Mouse (Mus musculus): Measurements from ENCODE around the gene Gm12184. TPM values are rescaled to one million over a fixed set of nuclear protein-coding genes. Genes with fewer than 3 reads are reported as not detected.

Gene Gm12184
- total and polyA plus RNA-seq, 3 experiments: 15.3 to 47.2 (median 22.1) TPM

GRCm38 (mm10) chr11:48842378-48842792 is 15.9 kb upstream of the Gm12184 start:
- no peaks in the 10 kb centered on the region for H3K36me3 ChIP-seq (replicated peaks)
- peaks cover 6% of the 10 kb centered on the region for H3K27me3 ChIP-seq (ENCODE audit: insufficient read depth, low read length)
- no peaks in the 10 kb centered on the region for H3K9me3 ChIP-seq (replicated peaks)
- no peak for DNase-seq (ENCODE audit: low spot score)
- no peak for TF ChIP-seq TAL1 (conservative IDR thresholded peaks at IDR 0.05; ENCODE audit: low read depth, low read length)
- TF ChIP-seq GATA1 (IDR thresholded peaks at IDR 0.05; ENCODE audit: borderline replicate concordance, low read length): no peak
- TF ChIP-seq POLR2AphosphoS5 (IDR thresholded peaks at IDR 0.05; ENCODE audit: insufficient replicate concordance, low read depth, low read length): no peak
- TF ChIP-seq GATA2 (IDR thresholded peaks at IDR 0.05; ENCODE audit: borderline replicate concordance, low read depth, low read length): no peak
- no peak for TF ChIP-seq CTCF (IDR thresholded peaks at IDR 0.05; ENCODE audit: low read depth, low read length)
- no peak overlapping the region for H3K4me3 ChIP-seq (ENCODE audit: low read depth, low read length)
- H3K4me1 ChIP-seq (ENCODE audit: insufficient read depth, low read depth, low read length): peaks cover 31% of the 10 kb centered on the region
- ATAC-seq (ENCODE audit: extremely low read depth, insufficient number of reproducible peaks, low FRiP score, poor library complexity, severe bottlenecking): no peak

- no peak for DNase-seq (ENCODE audit: low spot score)
- TF ChIP-seq CTCF (IDR thresholded peaks at IDR 0.05; ENCODE audit: low read depth, low read length) (no peak), GATA1 (IDR thresholded peaks at IDR 0.05; ENCODE audit: borderline replicate concordance, low read length) (no peak), TAL1 (conservative IDR thresholded peaks at IDR 0.05; ENCODE audit: low read depth, low read length) (no peak), POLR2AphosphoS5 (IDR thresholded peaks at IDR 0.05; ENCODE audit: insufficient replicate concordance, low read depth, low read length) (no peak), GATA2 (IDR thresholded peaks at IDR 0.05; ENCODE audit: borderline replicate concordance, low read depth, low read length) (no peak)
- H3K36me3 ChIP-seq (replicated peaks): no peaks in the 10 kb centered on the region
- no peak for ATAC-seq (ENCODE audit: extremely low read depth, insufficient number of reproducible peaks, low FRiP score, poor library complexity, severe bottlenecking)
- peaks cover 6% of the 10 kb centered on the region for H3K27me3 ChIP-seq (ENCODE audit: insufficient read depth, low read length)
- H3K4me1 ChIP-seq (ENCODE audit: insufficient read depth, low read depth, low read length): peaks cover 40% of the 10 kb centered on the region
- no peak overlapping the region for H3K4me3 ChIP-seq (ENCODE audit: low read depth, low read length)
- no peaks in the 10 kb centered on the region for H3K9me3 ChIP-seq (replicated peaks)
Observed at GRCm38 (mm10) chr11:48841213-48841612, 14.8 kb upstream of the Gm12184 start.

- no peak for ATAC-seq (ENCODE audit: extremely low read depth, insufficient number of reproducible peaks, low FRiP score, poor library complexity, severe bottlenecking)
- Histone ChIP-seq H3K4me1 (ENCODE audit: insufficient read depth, low read depth, low read length) (peaks cover 42% of the 10 kb centered on the region), H3K9me3 (replicated peaks) (no peaks in the 10 kb centered on the region), H3K4me3 (ENCODE audit: low read depth, low read length) (no peak overlapping the region), H3K27me3 (ENCODE audit: insufficient read depth, low read length) (peaks cover 6% of the 10 kb centered on the region), H3K36me3 (replicated peaks) (no peaks in the 10 kb centered on the region)
- no peak for DNase-seq (ENCODE audit: low spot score)
- TF ChIP-seq TAL1 (conservative IDR thresholded peaks at IDR 0.05; ENCODE audit: low read depth, low read length): no peak
- TF ChIP-seq CTCF (IDR thresholded peaks at IDR 0.05; ENCODE audit: low read depth, low read length): no peak
- no peak for TF ChIP-seq GATA1 (IDR thresholded peaks at IDR 0.05; ENCODE audit: borderline replicate concordance, low read length)
- no peak for TF ChIP-seq POLR2AphosphoS5 (IDR thresholded peaks at IDR 0.05; ENCODE audit: insufficient replicate concordance, low read depth, low read length)
- no peak for TF ChIP-seq GATA2 (IDR thresholded peaks at IDR 0.05; ENCODE audit: borderline replicate concordance, low read depth, low read length)
Observed at GRCm38 (mm10) chr11:48840805-48841204, 14.3 kb upstream of the Gm12184 start.

- Histone ChIP-seq H3K36me3 (replicated peaks) (no peaks in the 10 kb centered on the region), H3K9me3 (replicated peaks) (no peaks in the 10 kb centered on the region), H3K4me1 (ENCODE audit: insufficient read depth, low read depth, low read length) (peaks cover 46% of the 10 kb centered on the region), H3K4me3 (ENCODE audit: low read depth, low read length) (no peak overlapping the region; the same call in 1 of the 2 replicates), H3K27me3 (ENCODE audit: insufficient read depth, low read length) (no peaks in the 10 kb centered on the region)
- ATAC-seq (ENCODE audit: extremely low read depth, insufficient number of reproducible peaks, low FRiP score, poor library complexity, severe bottlenecking) (no peak), DNase-seq (ENCODE audit: low spot score) (no peak)
- TF ChIP-seq CTCF (IDR thresholded peaks at IDR 0.05; ENCODE audit: low read depth, low read length) (no peak), GATA2 (IDR thresholded peaks at IDR 0.05; ENCODE audit: borderline replicate concordance, low read depth, low read length) (no peak), TAL1 (conservative IDR thresholded peaks at IDR 0.05; ENCODE audit: low read depth, low read length) (no peak), GATA1 (IDR thresholded peaks at IDR 0.05; ENCODE audit: borderline replicate concordance, low read length) (no peak), POLR2AphosphoS5 (IDR thresholded peaks at IDR 0.05; ENCODE audit: insufficient replicate concordance, low read depth, low read length) (no peak)
Observed at GRCm38 (mm10) chr11:48838879-48839680, 12.6 kb upstream of the Gm12184 start.

GRCm38 (mm10) chr11:48838181-48838797 is 11.8 kb upstream of the Gm12184 start:
- ATAC-seq (ENCODE audit: extremely low read depth, insufficient number of reproducible peaks, low FRiP score, poor library complexity, severe bottlenecking): peak; percentile 52
- TF ChIP-seq GATA2 (IDR thresholded peaks at IDR 0.05; ENCODE audit: borderline replicate concordance, low read depth, low read length): no peak
- TF ChIP-seq GATA1 (IDR thresholded peaks at IDR 0.05; ENCODE audit: borderline replicate concordance, low read length): no peak
- 0 out of 2 replicates have a peak, but pooled peaks have one; percentile 16 for TF ChIP-seq TAL1 (conservative IDR thresholded peaks at IDR 0.05; ENCODE audit: low read depth, low read length)
- no peak for TF ChIP-seq CTCF (IDR thresholded peaks at IDR 0.05; ENCODE audit: low read depth, low read length)
- TF ChIP-seq POLR2AphosphoS5 (IDR thresholded peaks at IDR 0.05; ENCODE audit: insufficient replicate concordance, low read depth, low read length): no peak
- peaks cover 46% of the 10 kb centered on the region for H3K4me1 ChIP-seq (ENCODE audit: insufficient read depth, low read depth, low read length)
- no peaks in the 10 kb centered on the region for H3K9me3 ChIP-seq (replicated peaks)
- peak; percentile 32 for DNase-seq (ENCODE audit: low spot score)
- H3K4me3 ChIP-seq (ENCODE audit: low read depth, low read length): peak overlapping the region; percentile 78
- no peaks in the 10 kb centered on the region for H3K27me3 ChIP-seq (ENCODE audit: insufficient read depth, low read length)
- no peaks in the 10 kb centered on the region for H3K36me3 ChIP-seq (replicated peaks)
